Mouse (Mus musculus): ENCODE results near the gene Frs3. TPM values are rescaled to one million over a fixed set of nuclear protein-coding genes. Genes with fewer than 3 reads are reported as not detected.
A peak's percentile ranks its signal among the peaks of the same experiment; 100 is the strongest.

Frs3 gene
- total RNA-seq, 2 experiments from 2014 or later: 3.2 to 7.5 TPM

DNA sequence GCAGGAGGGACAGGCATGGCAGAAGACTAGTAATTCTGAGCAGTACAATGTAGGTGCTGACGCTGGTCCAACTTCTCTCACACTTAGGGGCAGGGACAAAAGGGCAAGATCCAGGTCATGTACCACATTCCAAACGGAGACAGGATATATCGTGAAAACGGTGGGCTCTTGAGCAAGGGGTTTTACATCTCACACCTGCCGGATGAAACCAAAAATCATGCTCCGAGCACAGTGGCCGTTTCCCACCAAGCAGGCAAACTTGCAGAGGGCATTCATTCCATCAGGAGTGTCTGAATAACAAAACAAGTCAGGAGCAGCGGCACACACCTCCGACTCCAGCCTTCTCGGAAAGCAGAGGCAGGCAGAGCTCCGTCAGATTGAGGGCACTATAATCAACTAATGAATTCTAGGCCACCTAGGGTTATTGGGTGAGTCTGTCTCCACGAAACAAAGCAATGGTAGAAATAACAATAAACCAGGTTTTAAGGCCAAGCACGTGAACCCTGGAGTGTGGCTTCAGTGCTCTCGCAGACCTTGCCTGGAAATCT lies 46.8 kb downstream of the Frs3 start:
- DNase-seq: no peak

DNA sequence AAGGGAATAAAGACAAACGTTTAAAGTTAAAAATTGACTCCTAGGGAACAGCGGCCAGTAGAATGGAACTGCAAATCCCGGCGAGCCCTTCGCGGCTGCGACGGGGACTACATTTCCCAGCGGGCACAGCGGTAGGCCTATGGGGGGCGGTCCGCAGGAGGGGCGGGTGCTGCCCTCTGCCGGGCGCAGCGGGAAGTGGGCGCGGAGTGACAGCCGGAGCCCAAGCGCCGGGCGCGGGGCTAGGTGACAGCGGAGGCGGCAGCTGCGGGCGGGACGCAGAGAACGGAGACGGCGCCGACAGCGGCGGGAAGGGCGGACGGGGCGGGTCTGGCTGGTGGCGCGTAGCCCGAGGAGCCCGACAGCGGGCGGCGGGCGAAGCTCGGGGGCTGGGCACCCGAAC lies 48.0 kb downstream of the Frs3 start, which contains the start of gene Tfeb:
Tfeb (plus strand) TSS at position 175 of the 400 bp plus-strand sequence.
- DNase-seq: peak; percentile 99

DNA sequence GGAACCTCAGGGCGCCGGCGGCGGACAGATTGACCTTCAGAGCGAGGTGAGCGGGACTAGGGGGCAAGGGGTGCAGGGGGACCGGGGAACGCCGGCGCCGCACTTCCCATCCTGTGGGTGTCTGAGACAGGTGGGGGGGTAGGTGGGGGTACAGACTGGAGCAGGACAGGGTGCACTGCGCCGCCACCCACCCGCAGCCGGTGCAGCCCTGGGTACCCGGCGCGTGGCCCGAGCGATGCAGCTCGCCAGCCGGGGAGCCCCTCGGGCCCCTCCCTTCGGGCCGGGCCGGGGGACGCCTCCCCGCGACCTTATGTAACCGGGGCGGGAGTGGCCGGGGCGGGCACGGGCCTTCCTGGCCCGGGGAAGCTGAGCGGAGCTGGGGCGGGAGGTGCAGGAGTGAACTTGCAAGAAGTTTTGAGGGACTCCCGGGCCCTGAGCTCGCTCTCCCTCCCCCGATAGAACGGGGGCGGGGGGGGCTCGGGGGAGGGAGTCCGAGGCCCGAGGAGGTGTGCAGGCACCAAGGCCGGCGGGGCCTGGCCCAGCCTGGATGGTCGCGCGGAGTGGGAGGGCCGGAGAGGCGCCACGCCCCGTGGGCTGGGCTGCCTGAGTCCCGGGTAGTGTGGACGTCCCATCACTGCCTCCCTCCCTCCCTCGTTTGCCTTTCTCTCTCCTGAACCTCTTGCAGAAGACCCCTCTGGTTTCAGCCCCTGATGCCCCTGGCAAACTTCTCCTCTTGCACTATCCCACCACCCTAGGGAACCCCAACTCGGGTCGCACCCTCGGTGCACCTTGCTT lies 48.6 kb downstream of the Frs3 start:
- DNase-seq: peak; percentile 93

DNA sequence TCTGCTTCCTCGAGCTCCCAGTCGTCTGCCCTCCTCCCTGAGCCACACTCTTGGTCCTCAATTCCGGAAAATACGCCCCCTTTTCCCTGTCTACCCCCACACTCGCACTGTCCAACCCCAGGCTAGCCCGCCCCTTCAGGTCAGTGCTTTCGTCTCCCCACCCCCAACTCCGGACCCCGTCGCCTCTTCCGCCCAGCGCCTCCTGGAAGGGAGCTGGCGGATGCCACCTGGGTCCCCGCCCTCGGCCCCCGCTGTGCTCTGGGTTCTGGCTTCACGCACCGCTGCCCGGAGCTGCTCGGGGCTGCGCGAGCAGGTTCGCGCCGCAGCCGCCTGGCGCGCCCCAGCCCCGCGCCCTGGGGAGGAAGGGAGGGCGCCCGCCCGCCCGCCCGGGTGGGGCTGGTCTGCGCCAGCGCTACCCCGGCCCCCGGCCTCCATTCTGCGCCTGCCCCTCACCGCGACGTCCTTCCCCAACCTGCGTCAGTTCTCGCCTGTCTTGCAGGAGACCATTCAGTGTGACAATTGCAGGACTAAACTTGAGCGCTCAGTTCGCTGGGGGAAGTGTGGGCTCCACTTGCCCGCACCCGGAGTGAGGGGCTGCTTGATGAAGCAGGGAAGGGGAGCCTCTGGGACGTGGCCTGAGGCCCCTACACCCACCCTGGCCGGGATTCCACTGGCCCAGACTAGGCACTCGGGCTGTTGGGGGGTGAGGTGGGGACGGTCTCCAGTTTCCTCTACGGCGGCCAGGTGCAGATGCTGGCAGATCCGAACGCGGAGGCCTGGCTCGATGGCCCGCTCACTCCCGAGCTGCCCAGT lies 49.4 kb downstream of the Frs3 start:
- peak; percentile 61 for DNase-seq

DNA sequence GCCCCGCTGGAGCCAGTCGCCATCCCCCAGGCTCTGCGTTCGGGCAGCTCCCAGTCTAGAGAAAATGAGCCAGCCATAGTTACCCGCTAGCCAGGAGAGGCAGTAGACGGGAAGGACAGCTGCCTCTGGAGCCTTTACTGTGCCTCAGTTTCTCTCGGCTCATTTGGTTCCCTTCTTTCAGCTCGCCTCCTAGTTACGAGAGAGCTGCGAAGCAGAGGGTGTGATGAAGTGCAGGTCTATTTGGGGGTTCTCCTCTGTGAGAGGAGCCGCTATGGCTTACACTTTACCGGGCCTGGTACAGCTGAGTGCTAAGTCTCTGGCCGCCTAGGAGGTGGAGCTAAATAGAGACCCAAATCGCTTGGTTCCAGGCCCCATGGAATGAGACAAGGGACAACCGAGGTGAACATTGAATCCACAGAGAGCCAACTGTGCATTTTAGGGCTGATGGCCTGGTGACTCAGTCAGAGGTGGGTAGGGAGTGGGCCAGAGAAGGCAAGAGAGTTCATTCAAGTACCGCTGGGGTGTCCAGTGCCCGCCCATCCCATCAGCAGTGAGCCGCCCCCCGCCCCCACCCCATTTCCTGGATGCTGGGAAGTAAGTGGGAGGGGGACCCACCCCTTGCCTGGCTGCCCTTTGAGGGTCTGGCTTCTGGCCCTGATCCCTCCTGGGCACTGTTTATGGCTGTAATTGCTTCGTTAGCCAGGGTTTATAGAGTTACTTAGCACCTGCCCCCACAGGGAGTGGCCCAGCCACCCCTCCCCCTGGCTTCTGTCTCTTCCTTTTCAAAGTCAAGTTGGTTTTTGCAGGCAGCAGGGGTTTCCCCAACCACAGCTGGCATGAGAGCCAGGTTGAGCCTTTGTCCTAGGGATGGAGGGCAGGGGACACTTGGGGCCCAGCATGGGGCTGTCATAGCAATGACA lies 50.3 kb downstream of the Frs3 start:
- no peak for DNase-seq

DNA sequence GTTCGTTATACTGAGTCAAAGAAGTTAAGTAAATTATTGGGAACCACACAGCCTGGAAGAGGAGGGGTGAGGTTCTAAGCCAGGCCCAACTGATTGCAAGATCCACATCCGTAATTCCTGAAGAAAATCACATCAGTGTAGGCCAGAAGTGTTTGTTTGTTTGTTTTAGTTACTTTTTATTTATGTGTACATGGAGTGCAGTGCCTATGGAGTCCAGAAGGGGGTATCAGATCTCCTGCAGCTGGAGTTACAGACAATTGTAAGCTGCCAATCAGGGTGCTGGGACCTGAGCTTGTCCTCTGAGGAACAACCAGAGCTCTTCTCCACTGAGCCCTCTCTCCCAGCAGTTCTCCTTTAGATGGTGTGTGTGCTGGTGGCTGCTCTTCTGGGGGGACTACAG lies 51.4 kb downstream of the Frs3 start:
- no peak for DNase-seq

DNA sequence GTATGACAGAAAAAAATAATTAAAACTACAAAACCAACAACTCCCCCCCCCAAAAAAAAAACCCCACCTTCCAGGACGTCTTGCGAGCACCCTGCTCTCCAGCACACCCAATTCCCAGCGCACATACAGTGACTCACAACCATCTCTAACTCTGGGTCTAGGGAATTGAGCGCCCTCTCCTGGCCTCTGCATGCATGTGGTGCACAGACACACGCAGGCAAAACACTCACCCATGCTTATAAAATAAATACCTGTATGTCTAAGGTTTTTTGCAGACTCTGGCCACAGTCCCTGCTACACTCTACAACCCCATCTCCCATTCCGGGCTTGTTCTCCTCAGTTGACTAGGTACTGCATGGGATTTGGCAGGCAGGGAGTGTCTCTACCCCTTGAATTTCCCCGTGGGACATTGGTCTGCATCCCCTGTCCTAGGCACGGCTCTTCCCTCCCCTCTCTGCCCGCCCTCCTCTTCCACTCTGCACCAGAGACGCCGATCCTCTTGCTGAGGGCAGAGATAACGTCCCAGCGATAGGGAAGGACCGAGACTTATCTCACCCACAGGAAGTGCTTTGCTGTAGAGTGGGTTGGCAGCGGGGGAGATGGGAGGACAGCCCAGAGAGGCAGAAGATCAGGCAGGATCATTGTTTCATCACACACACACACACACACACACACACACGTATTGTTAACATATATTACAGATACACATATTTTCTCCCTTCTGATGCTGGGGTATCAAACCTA lies 54.3 kb downstream of the Frs3 start:
- no peak for DNase-seq

DNA sequence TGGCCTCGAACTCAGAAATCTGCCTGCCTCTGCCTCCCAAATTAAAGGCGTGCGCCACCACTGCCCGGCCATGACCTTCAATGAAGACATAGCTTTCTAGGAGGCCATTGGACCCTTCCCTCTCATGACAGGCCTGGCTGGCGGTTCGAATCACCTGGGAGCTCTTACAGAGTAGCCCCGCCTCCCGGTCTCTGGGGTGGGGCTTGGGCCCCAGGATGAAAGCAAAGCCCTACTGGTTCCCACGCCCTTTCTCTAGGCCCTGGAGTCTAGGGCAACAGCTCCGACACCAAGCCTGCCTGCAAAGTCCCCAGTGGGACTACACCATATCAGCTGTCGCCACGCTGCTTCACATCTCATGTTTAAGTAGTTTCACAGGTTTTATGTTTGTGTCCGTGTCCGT lies 55.3 kb downstream of the Frs3 start:
- no peak for DNase-seq

DNA sequence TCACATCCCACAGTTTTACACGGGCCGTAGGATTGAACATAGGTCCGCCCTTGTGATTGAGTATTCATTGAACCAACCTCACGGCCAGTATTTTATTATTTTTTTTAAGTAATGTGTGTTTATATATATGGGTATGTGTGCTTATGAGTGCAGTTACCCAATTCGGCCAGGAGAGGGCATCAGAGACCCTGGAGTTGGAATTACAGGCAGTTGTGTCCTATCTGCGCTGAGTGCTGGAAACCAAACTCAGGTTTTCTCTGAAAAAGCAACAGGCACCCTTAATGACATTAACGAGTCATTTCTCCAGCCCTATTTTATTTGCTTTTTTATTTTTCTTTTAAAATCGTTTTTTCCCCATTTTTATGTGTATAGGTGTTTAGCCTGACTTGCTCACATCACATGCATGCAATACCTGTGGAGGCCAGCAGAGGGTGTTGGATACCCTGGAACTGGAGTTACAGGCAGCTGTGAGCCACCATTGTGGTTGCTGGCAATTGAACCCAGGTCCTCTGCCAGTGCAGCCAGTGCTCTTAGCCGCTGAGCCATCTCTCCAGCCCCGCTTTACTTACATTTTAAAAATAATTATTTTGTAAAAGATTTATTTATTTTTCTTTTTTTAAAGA lies 56.0 kb downstream of the Frs3 start:
- DNase-seq: no peak

DNA sequence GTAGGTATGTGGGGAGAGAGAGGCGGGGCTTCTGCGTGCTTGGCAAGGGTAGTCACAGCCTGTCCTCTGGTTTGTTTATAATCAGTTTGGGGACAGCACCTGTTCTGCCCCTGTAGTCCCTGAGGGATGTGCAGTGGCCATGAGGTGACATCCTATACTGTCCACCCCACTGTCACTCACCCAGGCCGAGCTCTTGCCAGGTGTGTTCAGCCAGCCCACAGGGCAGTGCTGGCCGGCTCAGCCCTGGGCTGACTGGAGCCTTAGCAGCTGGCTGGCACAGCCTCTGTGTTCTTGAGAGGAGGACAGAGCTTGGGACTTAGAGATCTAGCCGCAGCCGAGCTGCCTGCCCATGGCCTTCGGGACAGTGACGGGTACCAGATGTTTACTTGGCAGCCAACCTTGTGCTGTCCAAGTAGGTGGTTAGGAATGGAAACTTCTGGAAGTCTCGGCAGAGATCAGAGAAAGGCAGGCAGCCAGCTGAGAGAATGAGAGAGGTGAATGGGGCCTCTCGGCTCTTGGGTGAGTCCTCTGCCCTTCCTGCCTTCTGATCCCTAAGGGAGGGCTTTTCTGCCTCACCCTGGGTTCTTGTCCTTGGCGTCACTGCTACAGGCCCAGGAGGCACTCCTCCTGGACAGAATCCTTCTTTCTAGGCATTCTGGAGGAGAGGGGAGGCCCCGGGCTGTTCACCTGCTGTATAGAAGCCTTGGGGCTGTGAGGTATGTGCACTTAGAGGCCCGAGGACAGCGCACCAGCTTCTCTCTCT lies 60.1 kb downstream of the Frs3 start:
- peak; percentile 56 for DNase-seq

DNA sequence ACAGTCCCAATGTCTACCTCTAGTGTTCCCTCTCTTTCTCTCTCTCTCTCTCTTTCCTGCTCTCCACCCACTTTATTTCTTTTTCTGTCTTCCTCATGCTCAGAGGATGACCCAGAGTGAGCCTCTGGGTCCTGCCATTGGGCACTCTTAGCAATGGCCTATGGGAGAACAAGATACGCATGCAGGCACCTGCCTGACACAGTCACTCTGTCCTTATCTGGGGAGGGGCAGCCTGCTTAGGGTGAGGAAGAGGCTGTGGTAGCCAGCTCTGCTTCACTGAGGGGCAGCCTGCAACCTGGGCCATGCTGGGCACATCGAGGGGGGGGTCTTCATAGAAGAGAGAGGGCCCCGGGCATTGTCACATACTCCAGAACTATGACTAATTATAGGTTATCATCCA lies 60.8 kb downstream of the Frs3 start:
- no peak for DNase-seq

DNA sequence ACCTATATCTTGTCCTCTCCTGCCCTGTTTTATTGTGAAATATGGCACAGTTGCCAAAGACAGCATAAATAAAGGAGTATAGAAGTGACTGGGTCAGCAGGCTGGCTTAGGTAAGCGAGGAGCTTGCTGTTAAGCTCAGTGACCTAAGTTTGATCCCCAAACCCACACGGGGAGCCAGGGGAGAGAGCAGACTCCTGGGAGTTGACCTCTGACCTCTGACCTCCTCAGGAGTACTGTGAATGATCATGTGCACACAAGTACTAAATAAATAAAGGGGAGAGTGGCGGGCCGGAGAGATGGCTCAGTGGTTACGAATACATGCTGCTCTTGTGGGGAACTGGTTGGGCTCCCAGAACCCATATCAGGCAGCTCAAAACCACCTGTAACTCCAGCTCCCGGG lies 61.3 kb downstream of the Frs3 start:
- no peak for DNase-seq

DNA sequence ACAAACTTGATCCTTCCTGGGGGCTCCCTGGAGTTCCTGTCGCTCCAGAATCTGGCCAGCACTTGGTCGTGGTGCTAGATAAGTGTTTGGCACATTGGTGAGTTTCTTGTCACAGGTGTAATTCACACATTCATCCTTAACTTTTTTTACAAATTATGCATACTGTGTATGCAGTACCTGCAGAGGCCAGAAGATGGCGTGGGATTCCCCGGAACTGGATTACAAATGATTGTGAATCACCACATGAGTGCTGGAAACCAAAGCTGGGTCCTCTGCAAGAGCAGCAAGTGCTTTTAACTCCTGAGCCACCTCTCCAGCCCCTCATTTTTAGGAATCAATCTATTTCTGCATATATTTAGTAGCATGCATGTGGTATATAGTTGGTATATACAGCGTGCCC lies 63.0 kb downstream of the Frs3 start:
- DNase-seq: no peak

DNA sequence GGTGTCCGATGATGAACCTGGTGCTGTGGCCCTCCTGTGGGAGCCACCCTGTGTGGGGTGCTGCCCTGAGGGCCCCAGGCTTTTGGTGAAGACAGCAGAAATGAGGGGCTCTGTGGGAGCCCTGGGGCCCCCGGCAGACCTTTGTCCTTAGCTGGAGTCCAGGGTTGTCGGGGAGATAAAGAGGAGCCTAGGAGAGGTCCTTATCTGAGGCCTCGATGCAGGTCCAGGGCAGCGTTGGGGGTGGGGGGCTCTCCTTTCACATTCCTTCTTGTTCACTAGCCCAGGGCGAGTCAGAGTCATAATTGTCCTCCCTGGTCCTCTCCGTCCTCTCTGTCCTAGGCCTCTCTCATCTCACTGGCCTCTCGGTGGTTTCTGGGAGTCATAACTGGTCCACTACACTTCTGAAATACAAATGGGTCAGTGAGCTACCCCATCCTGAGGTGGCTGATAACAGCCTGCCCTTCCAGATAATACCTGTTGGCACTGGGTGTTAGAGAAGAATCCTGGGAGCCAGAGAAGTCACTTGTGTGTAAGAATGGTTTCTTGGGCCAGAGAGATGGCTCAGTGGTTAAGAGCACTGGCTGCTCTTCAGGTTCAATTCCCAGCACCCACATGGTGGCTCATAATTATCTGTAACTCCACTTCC lies 64.4 kb downstream of the Frs3 start:
- no peak for DNase-seq

Other genes starting within 250 kb of the Frs3 start
- 10 to 100 TPM; 15.4 to 19.1 TPM for gene Taf8, start 186.7 kb upstream of the Frs3 start, total RNA-seq (2021)
- gene Ccnd3, start 184.0 kb upstream of the Frs3 start, total RNA-seq (2021): 100 to 1,000 TPM; 178 to 185 TPM
- 10 to 100 TPM; 14.1 to 16.6 TPM for gene Bysl, start 77.5 kb upstream of the Frs3 start, total RNA-seq (2021)
- 10 to 100 TPM; 38.1 to 39.8 TPM for gene Med20, start 77.4 kb upstream of the Frs3 start, total RNA-seq (2021)
- gene Gm20517, start 77.4 kb upstream of the Frs3 start, total RNA-seq (2021): 1 to 10 TPM; 2.8 to 5.5 TPM
- gene Usp49, start 58.3 kb upstream of the Frs3 start, total RNA-seq (2021): 1 to 10 TPM; 6.8 to 9.0 TPM
- gene Tomm6, start 644 bp upstream of the Frs3 start, total RNA-seq (2021): 100 to 1,000 TPM; 223 to 226 TPM
- gene Gm21981, start 5.4 kb downstream of the Frs3 start, total RNA-seq (2021): 1 to 10 TPM; 1.1 to 1.5 TPM
- 1 to 10 TPM; 2.2 to 4.8 TPM for gene Prickle4, start 5.7 kb downstream of the Frs3 start, total RNA-seq (2021)
- not detected for gene Pgc, start 37.8 kb downstream of the Frs3 start, total RNA-seq (2021)
- gene Tfeb, start 48.0 kb downstream of the Frs3 start, total RNA-seq (2021): 10 to 100 TPM; 19.9 to 29.7 TPM
- gene Mdfi, start 145.7 kb downstream of the Frs3 start, total RNA-seq (2021): 1 to 10 TPM; 4.2 to 5.3 TPM
- 10 to 100 TPM; 24.8 to 25.6 TPM for gene Foxp4, start 235.6 kb downstream of the Frs3 start, total RNA-seq (2021)

Measured in adrenal gland, postnatal 10 days (tissue).